In genomic region chr2:23571302-23572156, GRCm38 (mm10) we compare ENCODE assay signal across 8 mouse cellular contexts. TPM values are rescaled to one million over a fixed set of nuclear protein-coding genes. Genes with fewer than 3 reads are reported as not detected.
DNase-seq lines count a peak whose midpoint lies in the region; ATAC-seq and TF ChIP-seq lines count a peak whose summit lies in the region.

Gene Spopl (minus strand): TSS chr2:23572106.

- peak within 1 kb of the TSS; percentile 86 for H3K4me2 ChIP-seq in heart, embryonic 12.5 days
- H3K4me2 ChIP-seq in kidney, embryonic 16.5 days (replicated peaks; ENCODE audit: low read depth, low read length) = peak within 1 kb of the TSS; percentile 82

- peak within 1 kb of the TSS; percentile 80 for H3K27ac ChIP-seq in heart, embryonic 12.5 days (ENCODE audit: poor library complexity, severe bottlenecking)
- H3K27ac ChIP-seq in kidney, embryonic 16.5 days (ENCODE audit: low read length) = peak within 1 kb of the TSS; percentile 81

- peaks cover 8% of the 10 kb centered on the region for H3K27me3 ChIP-seq in erythroblast, embryonic 14.5 days (ENCODE audit: control insufficient read depth)
- H3K27me3 ChIP-seq in heart, embryonic 12.5 days (replicated peaks) = no peaks in the 10 kb centered on the region
- no peaks in the 10 kb centered on the region for H3K27me3 ChIP-seq in kidney, embryonic 16.5 days (ENCODE audit: insufficient read depth, low read length)

- peaks cover 37% of the 10 kb centered on the region for H3K4me1 ChIP-seq in erythroblast, embryonic 14.5 days (ENCODE audit: control insufficient read depth)
- H3K4me1 ChIP-seq in heart, embryonic 12.5 days (replicated peaks) = peaks cover 6% of the 10 kb centered on the region
- peaks cover 8% of the 10 kb centered on the region for H3K4me1 ChIP-seq in kidney, embryonic 16.5 days (ENCODE audit: insufficient read depth, low read length)

- peak within 1 kb of the TSS; percentile 86 for H3K4me3 ChIP-seq in erythroblast, embryonic 14.5 days (replicated peaks)
- peak within 1 kb of the TSS; percentile 90 for H3K4me3 ChIP-seq in heart, embryonic 12.5 days
- H3K4me3 ChIP-seq in kidney, embryonic 16.5 days (ENCODE audit: low read length) = peak within 1 kb of the TSS; percentile 76

- no peaks in the 10 kb centered on the region for H3K9me3 ChIP-seq in erythroblast, embryonic 14.5 days (ENCODE audit: control insufficient read depth, low read length)
- no peaks in the 10 kb centered on the region for H3K9me3 ChIP-seq in heart, embryonic 12.5 days (replicated peaks)
- no peaks in the 10 kb centered on the region for H3K9me3 ChIP-seq in kidney, embryonic 16.5 days (ENCODE audit: low read length)

- peaks cover 14% of the 10 kb centered on the region for H3K36me3 ChIP-seq in erythroblast, embryonic 14.5 days (ENCODE audit: control insufficient read depth)
- 0 out of 2 replicates have a peak, but pooled peaks cover 3% of the 10 kb centered on the region for H3K36me3 ChIP-seq in heart, embryonic 12.5 days
- no peaks in the 10 kb centered on the region for H3K36me3 ChIP-seq in kidney, embryonic 16.5 days (ENCODE audit: insufficient read depth, low read length)

- no peak for TF ChIP-seq CTCF in brain, embryonic 14.5 days (IDR thresholded peaks at IDR 0.05; ENCODE audit: borderline replicate concordance, extremely low read depth, insufficient read depth, insufficient read length)

- H3K9ac ChIP-seq in heart, embryonic 12.5 days = peak within 1 kb of the TSS; percentile 93
- H3K9ac ChIP-seq in kidney, embryonic 16.5 days (replicated peaks; ENCODE audit: low read length) = peak within 1 kb of the TSS; percentile 92

- peak; percentile 87 for DNase-seq in CD4-positive helper T cell, adult 2 months (ENCODE audit: low read depth, low spot score)
- peak; percentile 96 for DNase-seq in brain, embryonic 14.5 days (ENCODE audit: low read depth)
- peak; percentile 88 for DNase-seq in liver
- DNase-seq in monocyte, adult 2 months (ENCODE audit: low read depth in 1 of 2, low spot score in 2 of 2) = peak; percentile 28 to 30
- DNase-seq in spleen, postnatal 14 days (ENCODE audit: low spot score in 2 of 2) = peak; percentile 66 to 72

- ATAC-seq in heart, embryonic 12.5 days (ENCODE audit: insufficient number of reproducible peaks, low FRiP score) = peak; percentile 92
- ATAC-seq in kidney, embryonic 16.5 days (ENCODE audit: low FRiP score, low TSS enrichment) = peak; percentile 96

- peak; percentile 43; the same call in 1 of the 2 replicates for TF ChIP-seq POLR2A in brain, embryonic 14.5 days (IDR thresholded peaks at IDR 0.05; ENCODE audit: borderline replicate concordance, extremely low read depth, insufficient read depth, insufficient read length, poor library complexity, severe bottlenecking)

- 2% methylated on average over 47 of the region's 58 CpGs for WGBS in heart, embryonic 12.5 days
- WGBS in kidney, embryonic 16.5 days = 2% methylated on average over 39 of the region's 58 CpGs

RNA-seq across cellular contexts. Expression of gene Spopl, which starts in this region (rescaled TPM):
- 6.9 and 8.1 TPM in 2 replicates for polyA plus RNA-seq in brain, embryonic 14.5 days (2012; rRNA removed)
- polyA plus RNA-seq in erythroblast, embryonic 14.5 days (2012) = 0.18 and 0.88 TPM in 2 replicates
- 10.8 and 11.5 TPM in 2 replicates for polyA plus RNA-seq in heart, embryonic 12.5 days (2016; fragmentation: Nextera tagmentation; extraction: Ambion mirVana)
- 7.5 and 8.2 TPM in 2 replicates for polyA plus RNA-seq in kidney, embryonic 16.5 days (2015; fragmentation: Nextera tagmentation; extraction: Ambion mirVana)

Comparison
In these comparisons a context has a peak if more than half of its experiments do, and no peak if none do; other contexts are left out.
1. Peak in every context shown above with its lines: DNase-seq, ATAC-seq, H3K4me3 ChIP-seq and H3K27ac ChIP-seq.
2. DNase-seq: peak in every context shown above with its lines; median percentile 96 in brain, embryonic 14.5 days; 88 in liver; 87 in CD4-positive helper T cell, adult 2 months; 69 in spleen, postnatal 14 days; 29 in monocyte, adult 2 months.